Mouse (Mus musculus): ENCODE results near the gene Fam83d. TPM values are rescaled to one million over a fixed set of nuclear protein-coding genes. Genes with fewer than 3 reads are reported as not detected.

Fam83d gene
- polyA plus RNA-seq, 1 experiment from 2014 or later, result 51.1 TPM

Small RNA genes lying within 50 kb of the gene (microRNA-seq; reads per million reads assigned to microRNA genes)
- gene Gm26141, result not detected

Other genes starting within 250 kb of the Fam83d start
- not detected in 2 replicates for gene Slc32a1, start 157.3 kb upstream of the Fam83d start, polyA plus RNA-seq (2014; fragmentation: Nextera tagmentation; extraction: Ambion mirVana)
- 16.4 and 20.6 TPM in 2 replicates for gene Actr5, start 143.2 kb upstream of the Fam83d start, polyA plus RNA-seq (2014; fragmentation: Nextera tagmentation; extraction: Ambion mirVana)
- 4.1 and 4.6 TPM in 2 replicates for gene Ppp1r16b, start 102.7 kb upstream of the Fam83d start, polyA plus RNA-seq (2014; fragmentation: Nextera tagmentation; extraction: Ambion mirVana)
- 16.3 and 18.3 TPM in 2 replicates for gene Dhx35, start 26.7 kb downstream of the Fam83d start, polyA plus RNA-seq (2014; fragmentation: Nextera tagmentation; extraction: Ambion mirVana)